Mouse (Mus musculus) heart, adult 2 months (tissue): ENCODE measurements around the gene Olfr599.
"Not testable (repeated sequence)": the region's sequence is repeated elsewhere in the genome, so short reads cannot be mapped to it uniquely, and the experiment has no call there.

Experiments
- CTCF ChIP-seq: fragments of 200-600 bp; IDR thresholded peaks from 2 replicates; pipeline ENCODE4 v1.8.1; 2022; ENCODE audit warnings: antibody characterized with exemption, mild to moderate bottlenecking, moderate library complexity
- POLR2A ChIP-seq: fragments of 200-500 bp; IDR thresholded peaks from 2 replicates; pipeline ENCODE4 v1.6.1; 2011; ENCODE audit warnings: mild to moderate bottlenecking, low read depth, low read length, control low read depth; ENCODE audit not compliant: insufficient read depth

DNA sequence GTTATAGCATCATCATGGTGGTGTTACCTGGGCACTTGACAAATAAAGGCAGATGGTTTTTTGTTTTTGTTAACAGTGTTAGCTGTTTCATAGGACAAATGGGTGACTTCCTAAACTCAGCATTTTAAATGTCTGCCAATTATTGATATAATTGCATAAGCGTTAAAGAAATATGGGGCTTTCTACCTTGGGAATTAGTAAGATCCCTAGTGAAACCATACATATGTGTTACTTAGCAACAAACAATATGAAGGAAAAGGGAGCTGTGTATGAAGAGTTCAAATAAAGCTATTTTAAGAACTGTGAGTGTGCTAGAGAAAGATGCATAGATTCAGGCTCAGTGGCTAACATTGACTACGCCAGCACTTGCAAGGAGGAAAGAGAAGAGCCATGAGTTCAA, 19.7 kb upstream of the Olfr599 start, which contains the start of gene Olfr597:
- not testable (repeated sequence) for TF ChIP-seq CTCF, POLR2A
